ENCODE assay signal across 8 mouse cellular contexts in genomic region chr4:47255641-47256040, GRCm38 (mm10). TPM values are rescaled to one million over a fixed set of nuclear protein-coding genes. Genes with fewer than 3 reads are reported as not detected.
DNase-seq lines count a peak whose midpoint lies in the region; ATAC-seq and TF ChIP-seq lines count a peak whose summit lies in the region.

No protein-coding gene starts in this region.

- no peaks in the 10 kb centered on the region for H3K9me3 ChIP-seq in ES-E14 (ENCODE audit: control insufficient read depth, insufficient read depth, low read depth, low read length)
- H3K9me3 ChIP-seq in embryonic facial prominence, embryonic 11.5 days (replicated peaks; ENCODE audit: control insufficient read depth, low read length), result no peaks in the 10 kb centered on the region
- peaks cover 7% of the 10 kb centered on the region for H3K9me3 ChIP-seq in heart, embryonic 12.5 days (replicated peaks)

- H3K36me3 ChIP-seq in ES-E14 (ENCODE audit: control insufficient read depth, insufficient read depth, low read length, poor library complexity, severe bottlenecking), result no peaks in the 10 kb centered on the region
- no peaks in the 10 kb centered on the region for H3K36me3 ChIP-seq in embryonic facial prominence, embryonic 11.5 days (replicated peaks; ENCODE audit: control insufficient read depth, insufficient read depth, low read depth, low read length)
- 0 out of 2 replicates have a peak, but pooled peaks cover 3% of the 10 kb centered on the region for H3K36me3 ChIP-seq in heart, embryonic 12.5 days

- peak; percentile 50 for DNase-seq in ES-E14 (ENCODE audit: low read depth, low spot score)
- DNase-seq in adrenal gland, postnatal 25 days, result peak; percentile 81
- DNase-seq in embryonic facial prominence, embryonic 11.5 days (ENCODE audit: low spot score), result peak; percentile 71
- DNase-seq in layer of hippocampus, adult 2 months (ENCODE audit: low spot score in 2 of 2), result peak; percentile 51 to 75
- peak; percentile 89 for DNase-seq in lung, postnatal 36 days
- peak; percentile 66 for DNase-seq in right cerebral cortex, postnatal 14 days
- DNase-seq in urinary bladder, postnatal 25 days (ENCODE audit: low spot score), result peak; percentile 81

- no peak overlapping the region for H3K4me3 ChIP-seq in ES-E14 (ENCODE audit: insufficient read depth in 1 of 2, low read depth in 1 of 2, low read length in 2 of 2, poor library complexity in 1 of 2, severe bottlenecking in 1 of 2)
- H3K4me3 ChIP-seq in embryonic facial prominence, embryonic 11.5 days (ENCODE audit: low read depth, low read length), result no peak overlapping the region
- no peak overlapping the region for H3K4me3 ChIP-seq in heart, embryonic 12.5 days
- no peak overlapping the region for H3K4me3 ChIP-seq in layer of hippocampus, adult 2 months

- H3K27me3 ChIP-seq in embryonic facial prominence, embryonic 11.5 days (ENCODE audit: control insufficient read depth, insufficient read depth, low read length), result no peaks in the 10 kb centered on the region
- H3K27me3 ChIP-seq in heart, embryonic 12.5 days (replicated peaks), result no peaks in the 10 kb centered on the region

- WGBS in embryonic facial prominence, embryonic 11.5 days, result 34% methylated on average over 4 of the region's 4 CpGs
- WGBS in heart, embryonic 12.5 days, result 32% methylated on average over 4 of the region's 4 CpGs

- no peak overlapping the region for H3K9ac ChIP-seq in ES-E14 (ENCODE audit: insufficient read depth, low read depth, low read length, poor library complexity, severe bottlenecking)
- H3K9ac ChIP-seq in embryonic facial prominence, embryonic 11.5 days (replicated peaks; ENCODE audit: low read length), result no peak overlapping the region
- no peak overlapping the region for H3K9ac ChIP-seq in heart, embryonic 12.5 days

- no peaks in the 10 kb centered on the region for H3K4me1 ChIP-seq in ES-E14 (ENCODE audit: control insufficient read depth in 2 of 2, insufficient read depth in 2 of 2, low read length in 2 of 2, poor library complexity in 1 of 2)
- no peaks in the 10 kb centered on the region for H3K4me1 ChIP-seq in embryonic facial prominence, embryonic 11.5 days (ENCODE audit: control insufficient read depth, insufficient read depth, low read length)
- H3K4me1 ChIP-seq in heart, embryonic 12.5 days (replicated peaks), result peaks cover 11% of the 10 kb centered on the region

- TF ChIP-seq CTCF in layer of hippocampus, adult 2 months (conservative IDR thresholded peaks at IDR 0.05), result peak; percentile 95

- in situ Hi-C loops in ES-E14 (cut with MboI; ENCODE audit: low sequenced_read_pairs in 2 of 2, unreplicated experiment in 2 of 2), result no loop called here

- ATAC-seq in embryonic facial prominence, embryonic 11.5 days (replicated peaks; ENCODE audit: insufficient number of reproducible peaks, low FRiP score, low TSS enrichment, low read depth), result peak; percentile 72; the same call in 1 of the 2 replicates
- 0 out of 2 replicates have a peak, but pooled peaks have one; percentile 51 for ATAC-seq in heart, embryonic 12.5 days (ENCODE audit: insufficient number of reproducible peaks, low FRiP score)

- no peak overlapping the region for H3K27ac ChIP-seq in ES-E14 (ENCODE audit: insufficient read depth, low read depth, low read length, poor library complexity, severe bottlenecking)
- no peak overlapping the region for H3K27ac ChIP-seq in embryonic facial prominence, embryonic 11.5 days (replicated peaks; ENCODE audit: low read depth, low read length)
- H3K27ac ChIP-seq in heart, embryonic 12.5 days (ENCODE audit: poor library complexity, severe bottlenecking), result no peak overlapping the region
- peak overlapping the region; percentile 5; the same call in 1 of the 2 replicates for H3K27ac ChIP-seq in layer of hippocampus, adult 2 months

- H3K4me2 ChIP-seq in embryonic facial prominence, embryonic 11.5 days (ENCODE audit: low read depth, low read length), result no peak overlapping the region
- no peak overlapping the region for H3K4me2 ChIP-seq in heart, embryonic 12.5 days

TF ChIP-seq in ES-E14, 5 proteins besides CTCF, POLR2A, EP300 and RAD21:
- TF ChIP-seq CHD2 (IDR thresholded peaks at IDR 0.05; ENCODE audit: low read depth, low read length) (no peak), ZNF384 (IDR thresholded peaks at IDR 0.05; ENCODE audit: low read depth, low read length) (no peak), MAFK (IDR thresholded peaks at IDR 0.05; ENCODE audit: insufficient read depth, low read depth, low read length) (no peak), HCFC1 (IDR thresholded peaks at IDR 0.05; ENCODE audit: borderline replicate concordance, insufficient read depth, low read length) (no peak), ZC3H11A (IDR thresholded peaks at IDR 0.05; ENCODE audit: borderline replicate concordance, low read depth, low read length) (no peak)

RNA-seq across cellular contexts. Expression of gene Col15a1, which starts 47.7 kb away (rescaled TPM):
- total RNA-seq in ES-E14 (2012; rRNA removed), result 0.31 and 0.58 TPM in 2 replicates
- total RNA-seq in adrenal gland, postnatal 25 days (2021), result 36.1 and 38.6 TPM in 2 replicates
- polyA plus RNA-seq in embryonic facial prominence, embryonic 11.5 days (2014; fragmentation: Nextera tagmentation; extraction: Ambion mirVana), result 8.6 and 8.8 TPM in 2 replicates
- 2.2 and 2.4 TPM in 2 replicates for polyA plus RNA-seq in heart, embryonic 12.5 days (2016; fragmentation: Nextera tagmentation; extraction: Ambion mirVana)
- total RNA-seq in layer of hippocampus, adult 2 months (2021), result 1 to 10 TPM; 6.8 to 7.0 TPM
